Mouse (Mus musculus): ENCODE measurements around the gene Ttc9b. TPM values are rescaled to one million over a fixed set of nuclear protein-coding genes. Genes with fewer than 3 reads are reported as not detected.

Ttc9b gene
- total RNA-seq, 1 experiment, result 0.54 TPM

DNA sequence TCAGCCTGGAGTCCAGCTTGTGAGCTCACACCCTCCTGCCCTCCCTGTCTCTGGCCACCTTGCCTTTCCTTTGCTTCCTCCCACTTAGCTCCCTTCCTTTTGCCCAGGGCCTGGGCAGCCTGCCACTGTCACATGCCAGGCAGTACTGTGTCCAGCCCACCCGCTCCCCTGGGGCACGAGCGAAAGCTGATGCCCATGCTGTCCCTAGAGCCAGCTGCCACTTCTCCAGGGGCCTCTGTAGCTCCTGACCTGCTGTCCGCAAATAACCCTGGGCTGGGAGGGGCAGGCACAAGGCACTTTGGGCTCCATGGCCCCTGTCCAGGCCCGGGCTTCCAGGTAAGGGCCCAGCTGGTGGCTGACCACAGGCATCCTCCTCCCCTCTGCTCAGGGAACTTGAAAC, 46.1 kb upstream of the Ttc9b start:
- peaks cover 0 to 4% of the 10 kb centered on the region in 2 experiments; a peak in 2 of 4 replicates for H3K4me1 ChIP-seq (ENCODE audit: control insufficient read depth in 2 of 2, insufficient read depth in 2 of 2, low read length in 2 of 2, poor library complexity in 1 of 2)
- H3K27ac ChIP-seq (ENCODE audit: insufficient read depth, low read depth, low read length, poor library complexity, severe bottlenecking), result no peak overlapping the region
- no peak overlapping the region for H3K9ac ChIP-seq (ENCODE audit: insufficient read depth, low read depth, low read length, poor library complexity, severe bottlenecking)

DNA sequence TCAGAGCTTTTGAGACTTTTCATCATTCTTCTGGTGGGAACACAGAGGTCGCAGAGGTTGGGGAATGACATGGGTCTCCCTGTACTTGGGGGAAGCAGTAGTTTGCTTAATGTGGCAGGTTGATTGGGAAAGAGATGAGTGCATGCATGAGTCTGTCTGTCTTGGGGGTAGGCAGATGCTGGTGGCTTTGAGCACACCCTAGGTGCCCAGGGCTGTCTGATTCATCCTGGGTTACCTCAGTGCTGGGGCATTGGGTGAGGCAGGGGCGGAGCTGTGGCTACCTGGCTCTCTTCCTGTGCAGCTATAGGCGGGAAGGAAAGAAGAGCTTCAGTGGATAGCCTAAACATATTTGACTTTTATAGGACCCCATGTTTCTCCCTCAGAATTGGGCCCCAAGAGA, 45.6 kb upstream of the Ttc9b start:
- Histone ChIP-seq H3K36me3 (ENCODE audit: control insufficient read depth, insufficient read depth, low read length, poor library complexity, severe bottlenecking) (peaks cover 8% of the 10 kb centered on the region; the same call in 1 of the 2 replicates), H3K27ac (ENCODE audit: insufficient read depth, low read depth, low read length, poor library complexity, severe bottlenecking) (no peak overlapping the region), H3K9me3 (ENCODE audit: control insufficient read depth, insufficient read depth, low read depth, low read length) (no peaks in the 10 kb centered on the region), H3K4me1 (ENCODE audit: control insufficient read depth in 2 of 2, insufficient read depth in 2 of 2, low read length in 2 of 2, poor library complexity in 1 of 2) (peaks cover 0 to 4% of the 10 kb centered on the region in 2 experiments; a peak in 2 of 4 replicates), H3K9ac (ENCODE audit: insufficient read depth, low read depth, low read length, poor library complexity, severe bottlenecking) (no peak overlapping the region), H3K4me3 (ENCODE audit: insufficient read depth in 1 of 2, low read depth in 1 of 2, low read length in 2 of 2, poor library complexity in 1 of 2, severe bottlenecking in 1 of 2) (no peak overlapping the region)
- TF ChIP-seq ZC3H11A (IDR thresholded peaks at IDR 0.05; ENCODE audit: borderline replicate concordance, low read depth, low read length) (no peak), ZNF384 (IDR thresholded peaks at IDR 0.05; ENCODE audit: low read depth, low read length) (no peak), HCFC1 (IDR thresholded peaks at IDR 0.05; ENCODE audit: borderline replicate concordance, insufficient read depth, low read length) (no peak), CHD2 (IDR thresholded peaks at IDR 0.05; ENCODE audit: low read depth, low read length) (no peak), MAFK (IDR thresholded peaks at IDR 0.05; ENCODE audit: insufficient read depth, low read depth, low read length) (no peak)
- no peak for DNase-seq (ENCODE audit: low read depth, low spot score)
- in situ Hi-C loops (cut with MboI; ENCODE audit: low sequenced_read_pairs in 2 of 2, unreplicated experiment in 2 of 2), result no loop called here

More for the DNA sequence above, 46.1 kb upstream of the Ttc9b start:
- Histone ChIP-seq H3K36me3 (ENCODE audit: control insufficient read depth, insufficient read depth, low read length, poor library complexity, severe bottlenecking) (peaks cover 8% of the 10 kb centered on the region; the same call in 1 of the 2 replicates), H3K9me3 (ENCODE audit: control insufficient read depth, insufficient read depth, low read depth, low read length) (no peaks in the 10 kb centered on the region), H3K4me3 (ENCODE audit: insufficient read depth in 1 of 2, low read depth in 1 of 2, low read length in 2 of 2, poor library complexity in 1 of 2, severe bottlenecking in 1 of 2) (no peak overlapping the region)
- TF ChIP-seq HCFC1 (IDR thresholded peaks at IDR 0.05; ENCODE audit: borderline replicate concordance, insufficient read depth, low read length), result no peak
- TF ChIP-seq ZNF384 (IDR thresholded peaks at IDR 0.05; ENCODE audit: low read depth, low read length), result no peak
- TF ChIP-seq CHD2 (IDR thresholded peaks at IDR 0.05; ENCODE audit: low read depth, low read length), result no peak
- TF ChIP-seq ZC3H11A (IDR thresholded peaks at IDR 0.05; ENCODE audit: borderline replicate concordance, low read depth, low read length), result no peak
- no peak for TF ChIP-seq MAFK (IDR thresholded peaks at IDR 0.05; ENCODE audit: insufficient read depth, low read depth, low read length)
- DNase-seq (ENCODE audit: low read depth, low spot score), result no peak
- in situ Hi-C loops (cut with MboI; ENCODE audit: low sequenced_read_pairs in 2 of 2, unreplicated experiment in 2 of 2), result no loop called here

DNA sequence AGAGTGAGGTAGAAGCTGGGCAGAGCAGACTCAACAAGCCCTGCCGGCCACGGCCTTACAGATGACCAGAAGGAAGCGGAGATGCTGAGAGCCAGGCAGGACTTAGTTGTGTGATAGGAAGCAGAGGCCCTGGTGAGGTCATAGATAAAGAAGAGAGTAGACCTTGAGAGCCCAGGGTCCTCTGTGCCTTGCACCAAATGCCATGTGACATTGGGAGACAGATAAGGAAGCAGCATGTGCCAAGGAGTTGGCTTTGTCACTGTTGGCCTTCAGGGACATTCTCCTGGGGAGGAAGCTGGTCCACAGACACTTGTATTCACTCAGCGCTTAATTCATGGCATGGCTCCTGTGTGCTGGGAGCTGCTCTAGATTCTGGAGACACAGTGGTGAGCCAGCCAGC, 44.4 kb upstream of the Ttc9b start:
- DNase-seq (ENCODE audit: low read depth, low spot score), result no peak
- in situ Hi-C loops (cut with MboI; ENCODE audit: low sequenced_read_pairs in 2 of 2, unreplicated experiment in 2 of 2), result no loop called here
- H3K9me3 ChIP-seq (ENCODE audit: control insufficient read depth, insufficient read depth, low read depth, low read length), result no peaks in the 10 kb centered on the region
- no peak overlapping the region for H3K9ac ChIP-seq (ENCODE audit: insufficient read depth, low read depth, low read length, poor library complexity, severe bottlenecking)
- peaks cover 0 to 4% of the 10 kb centered on the region in 2 experiments; a peak in 2 of 4 replicates for H3K4me1 ChIP-seq (ENCODE audit: control insufficient read depth in 2 of 2, insufficient read depth in 2 of 2, low read length in 2 of 2, poor library complexity in 1 of 2)
- no peak overlapping the region for H3K4me3 ChIP-seq (ENCODE audit: insufficient read depth in 1 of 2, low read depth in 1 of 2, low read length in 2 of 2, poor library complexity in 1 of 2, severe bottlenecking in 1 of 2)
- no peak for TF ChIP-seq ZC3H11A (IDR thresholded peaks at IDR 0.05; ENCODE audit: borderline replicate concordance, low read depth, low read length)
- no peak for TF ChIP-seq ZNF384 (IDR thresholded peaks at IDR 0.05; ENCODE audit: low read depth, low read length)
- TF ChIP-seq HCFC1 (IDR thresholded peaks at IDR 0.05; ENCODE audit: borderline replicate concordance, insufficient read depth, low read length), result no peak
- TF ChIP-seq CHD2 (IDR thresholded peaks at IDR 0.05; ENCODE audit: low read depth, low read length), result no peak
- TF ChIP-seq MAFK (IDR thresholded peaks at IDR 0.05; ENCODE audit: insufficient read depth, low read depth, low read length), result no peak
- H3K27ac ChIP-seq (ENCODE audit: insufficient read depth, low read depth, low read length, poor library complexity, severe bottlenecking), result no peak overlapping the region
- peaks cover 8% of the 10 kb centered on the region; the same call in 1 of the 2 replicates for H3K36me3 ChIP-seq (ENCODE audit: control insufficient read depth, insufficient read depth, low read length, poor library complexity, severe bottlenecking)

DNA sequence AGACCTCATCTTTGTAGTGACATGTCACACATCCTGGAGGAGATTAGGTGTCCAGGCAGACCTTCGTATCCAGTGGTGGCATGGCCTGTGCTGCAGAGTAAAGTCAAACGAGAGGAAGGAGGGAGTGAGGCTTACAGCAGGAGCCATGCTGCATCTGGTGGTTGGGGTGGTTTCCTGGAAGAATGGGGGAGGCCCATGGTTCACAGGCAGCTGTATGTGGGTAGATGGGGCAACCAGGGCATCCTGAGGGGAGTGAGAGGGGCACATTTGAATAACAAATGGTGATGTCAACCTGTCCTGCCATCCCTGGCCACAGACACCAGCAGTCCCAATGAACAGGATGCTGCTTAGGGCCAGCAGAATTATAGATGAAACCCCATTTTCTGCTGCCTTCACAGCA, 44.0 kb upstream of the Ttc9b start:
- in situ Hi-C loops (cut with MboI; ENCODE audit: low sequenced_read_pairs in 2 of 2, unreplicated experiment in 2 of 2), result no loop called here
- H3K4me3 ChIP-seq (ENCODE audit: insufficient read depth in 1 of 2, low read depth in 1 of 2, low read length in 2 of 2, poor library complexity in 1 of 2, severe bottlenecking in 1 of 2), result no peak overlapping the region
- H3K36me3 ChIP-seq (ENCODE audit: control insufficient read depth, insufficient read depth, low read length, poor library complexity, severe bottlenecking), result peaks cover 8% of the 10 kb centered on the region; the same call in 1 of the 2 replicates
- no peak for DNase-seq (ENCODE audit: low read depth, low spot score)
- H3K4me1 ChIP-seq (ENCODE audit: control insufficient read depth in 2 of 2, insufficient read depth in 2 of 2, low read length in 2 of 2, poor library complexity in 1 of 2), result peaks cover 0 to 4% of the 10 kb centered on the region in 2 experiments; a peak in 1 of 4 replicates
- no peak for TF ChIP-seq ZC3H11A (IDR thresholded peaks at IDR 0.05; ENCODE audit: borderline replicate concordance, low read depth, low read length)
- TF ChIP-seq CHD2 (IDR thresholded peaks at IDR 0.05; ENCODE audit: low read depth, low read length), result no peak
- TF ChIP-seq MAFK (IDR thresholded peaks at IDR 0.05; ENCODE audit: insufficient read depth, low read depth, low read length), result no peak
- TF ChIP-seq ZNF384 (IDR thresholded peaks at IDR 0.05; ENCODE audit: low read depth, low read length), result no peak
- no peak for TF ChIP-seq HCFC1 (IDR thresholded peaks at IDR 0.05; ENCODE audit: borderline replicate concordance, insufficient read depth, low read length)
- no peak overlapping the region for H3K9ac ChIP-seq (ENCODE audit: insufficient read depth, low read depth, low read length, poor library complexity, severe bottlenecking)
- no peak overlapping the region for H3K27ac ChIP-seq (ENCODE audit: insufficient read depth, low read depth, low read length, poor library complexity, severe bottlenecking)
- H3K9me3 ChIP-seq (ENCODE audit: control insufficient read depth, insufficient read depth, low read depth, low read length), result no peaks in the 10 kb centered on the region

All from ES-E14 (cell line).